Mouse (Mus musculus): ENCODE results near the gene Polr2l.

Polr2l gene

GRCm38 (mm10) chr7:141432741-141433516 is 42.0 kb downstream of the Polr2l start:
- no peak for DNase-seq (ENCODE audit: low read depth, low spot score)

DNA sequence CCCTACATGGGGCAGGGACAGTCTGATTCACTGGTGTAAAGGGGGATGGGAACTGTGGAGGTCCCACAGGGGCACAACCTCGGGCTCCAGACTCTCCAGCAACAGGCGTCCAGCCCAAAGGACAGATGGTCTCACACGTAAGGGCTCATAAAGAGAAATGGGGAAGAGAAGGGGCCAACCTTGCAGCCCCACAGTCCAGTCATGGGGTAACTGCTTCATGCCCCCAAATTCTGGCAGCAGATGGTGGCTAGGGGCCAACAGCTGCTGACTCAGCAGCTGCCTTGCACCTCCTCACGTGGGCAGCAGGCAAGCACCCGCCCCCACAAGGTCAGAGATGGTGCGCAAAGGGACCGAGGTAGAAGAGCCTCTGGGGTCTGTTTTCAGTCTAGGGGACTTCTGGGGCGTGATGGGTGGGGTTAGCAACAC is 42.7 kb downstream of the Polr2l start:
- DNase-seq (ENCODE audit: low read depth, low spot score) = no peak

DNA sequence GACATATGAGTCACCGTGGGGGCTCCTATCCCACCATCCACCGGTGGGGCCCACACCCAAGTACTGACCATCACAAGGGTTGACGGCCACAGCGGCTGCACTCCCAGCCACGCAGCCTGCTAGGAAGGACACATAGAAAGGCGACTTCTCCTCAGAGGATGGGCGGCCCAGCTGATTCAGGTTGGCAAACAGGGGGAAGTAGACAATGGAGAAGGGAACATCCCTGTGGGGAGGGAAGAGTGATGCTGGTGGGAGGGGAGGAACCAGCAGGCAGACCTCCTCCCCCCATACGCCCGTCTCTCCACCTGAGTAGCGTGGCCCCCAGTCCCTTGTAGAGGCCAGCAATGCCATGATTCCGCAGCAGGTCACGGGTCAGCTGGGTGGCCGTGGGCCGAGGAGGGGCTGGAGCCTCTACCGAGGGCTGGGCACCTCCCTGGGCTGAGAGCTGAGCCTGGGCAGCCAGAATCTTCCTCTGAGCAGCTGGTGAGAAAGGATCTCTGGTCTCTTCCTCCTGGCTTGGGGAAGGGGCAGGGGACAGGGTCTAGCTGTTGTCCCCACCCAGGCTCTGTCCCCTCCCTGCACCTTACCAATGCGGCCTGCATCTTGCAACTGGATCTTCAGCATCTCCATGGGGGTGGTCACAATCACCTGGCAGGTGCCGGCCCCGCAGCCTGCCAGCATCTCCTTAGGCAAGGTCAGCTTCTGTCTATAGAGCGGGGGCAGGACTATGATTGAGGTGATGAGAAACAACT is 43.3 kb downstream of the Polr2l start:
- no peak for DNase-seq (ENCODE audit: low read depth, low spot score)

DNA sequence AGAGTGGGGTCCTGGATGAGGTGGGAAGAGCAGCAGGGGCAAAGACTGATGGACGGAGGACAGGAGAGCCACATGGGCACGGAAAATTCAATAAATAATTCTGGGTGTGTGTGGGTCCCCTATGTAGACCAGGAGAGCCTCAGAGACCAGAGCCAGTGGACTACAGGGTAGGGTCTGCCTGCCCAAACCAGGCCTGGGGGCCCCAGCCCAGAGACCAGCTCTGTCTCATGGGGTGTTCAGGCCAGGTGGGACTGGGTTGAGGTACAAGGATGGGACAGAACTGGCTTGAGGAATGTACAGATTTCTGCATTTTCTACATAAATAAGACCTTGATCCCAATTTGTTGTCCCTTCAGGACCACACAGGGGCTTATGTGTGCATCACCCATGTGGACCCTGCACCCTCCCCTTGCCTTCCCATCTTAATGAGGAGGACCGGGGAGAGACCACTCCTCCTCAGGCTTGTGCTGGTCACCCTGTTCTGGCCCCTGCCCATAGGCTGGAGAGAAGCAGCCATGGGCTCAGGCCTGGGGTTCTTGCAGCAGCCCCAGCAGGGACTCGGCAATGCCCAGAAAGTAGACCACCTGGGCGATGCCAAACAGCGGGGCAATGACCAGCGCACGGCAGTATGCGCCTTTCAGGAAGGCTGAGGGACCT is 44.2 kb downstream of the Polr2l start:
- DNase-seq (ENCODE audit: low read depth, low spot score) = no peak

- DNase-seq (ENCODE audit: low read depth, low spot score) = no peak
These were observed 44.9 kb downstream of the Polr2l start for GRCm38 (mm10) chr7:141429840-141430584.

DNA sequence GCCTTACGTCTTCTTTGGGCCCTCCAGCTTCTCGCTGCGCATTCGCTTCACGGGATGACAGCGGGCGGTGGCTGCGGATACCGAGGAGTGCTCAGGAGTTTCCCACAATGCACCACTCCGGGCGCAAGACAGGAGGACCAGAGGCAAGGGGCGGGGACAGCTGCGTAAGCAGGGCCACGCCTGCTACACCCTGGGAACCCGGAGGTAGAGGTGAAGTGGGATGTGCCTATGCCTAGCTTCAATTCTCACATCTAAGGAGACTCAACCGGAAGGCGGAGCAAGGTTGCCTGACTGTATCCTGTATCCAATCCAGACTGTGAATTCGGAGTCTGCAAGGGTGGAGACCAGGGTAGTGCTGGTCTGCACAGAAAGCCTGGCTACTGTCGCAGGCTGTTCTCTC is 45.6 kb downstream of the Polr2l start, which contains the start of gene Cend1:
Gene Cend1 (minus strand): TSS at position 182 of the 400 bp plus-strand sequence.
- no peak for DNase-seq (ENCODE audit: low read depth, low spot score)

- DNase-seq (ENCODE audit: low read depth, low spot score) = no peak
These were observed 46.2 kb downstream of the Polr2l start for GRCm38 (mm10) chr7:141428701-141429100.

- DNase-seq (ENCODE audit: low read depth, low spot score) = no peak
These were observed 47.8 kb downstream of the Polr2l start for GRCm38 (mm10) chr7:141426948-141427730.

DNA sequence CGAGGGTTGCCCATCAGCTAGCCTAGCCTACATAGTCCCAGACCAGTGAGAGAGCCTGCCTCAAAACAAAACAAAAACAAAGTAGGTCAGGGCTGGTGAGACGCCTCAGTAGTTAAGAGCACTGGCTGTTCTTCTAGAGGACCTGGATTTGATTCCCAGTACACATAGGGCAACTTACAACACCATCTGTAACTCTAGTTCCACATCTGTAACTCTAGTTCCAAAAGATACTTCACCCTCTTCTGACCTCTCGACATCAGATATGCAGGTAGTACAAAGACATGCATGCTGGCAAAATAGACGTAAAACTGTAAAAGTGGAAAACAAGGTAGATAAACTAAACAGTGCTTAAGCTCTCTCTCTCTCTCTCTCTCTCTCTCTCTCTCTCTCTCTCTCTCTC is 51.1 kb downstream of the Polr2l start:
- DNase-seq (ENCODE audit: low read depth, low spot score) = no peak
